Mouse (Mus musculus) forebrain, embryonic 15.5 days (tissue): Measurements from ENCODE around the gene Cartpt. TPM values are rescaled to one million over a fixed set of nuclear protein-coding genes. Genes with fewer than 3 reads are reported as not detected.
"Not testable (repeated sequence)": the region's sequence is repeated elsewhere in the genome, so short reads cannot be mapped to it uniquely, and the experiment has no call there.

Experiments
- ATAC-seq: fragments of 200-750 bp; cut with Nextera tagmentation; replicated peaks from 2 replicates; pipeline ENCODE4 v1.8.0; 2017; ENCODE audit warnings: mild to moderate bottlenecking, moderate TSS enrichment, moderate library complexity
- H3K27ac ChIP-seq: fragments of 300-500 bp; sonication (generic); replicated peaks from 2 replicates; pipeline ENCODE4 v1.5.1; 2015; ENCODE audit warnings: mild to moderate bottlenecking, inconsistent platforms
- H3K27me3 ChIP-seq: fragments of 300-500 bp; sonication (generic); 2 replicates; pipeline ENCODE4 v1.6.1; 2015; ENCODE audit warnings: inconsistent platforms
- H3K36me3 ChIP-seq: fragments of 300-500 bp; sonication (generic); 2 replicates; pipeline ENCODE4 v1.6.1; 2015; ENCODE audit warnings: mild to moderate bottlenecking, inconsistent platforms
- H3K4me1 ChIP-seq: fragments of 300-500 bp; sonication (generic); 2 replicates; pipeline ENCODE4 v1.6.1; 2015; ENCODE audit warnings: inconsistent platforms
- H3K4me2 ChIP-seq: fragments of 300-500 bp; sonication (generic); replicated peaks from 2 replicates; pipeline ENCODE4 v1.6.1; 2015; ENCODE audit warnings: mild to moderate bottlenecking, inconsistent platforms
- H3K4me3 ChIP-seq: fragments of 300-500 bp; sonication (generic); 2 replicates; pipeline ENCODE4 v1.5.1; 2015; ENCODE audit warnings: mild to moderate bottlenecking, inconsistent platforms
- H3K9ac ChIP-seq: fragments of 300-500 bp; sonication (generic); replicated peaks from 2 replicates; pipeline ENCODE4 v1.6.1; 2015; ENCODE audit warnings: mild to moderate bottlenecking, inconsistent platforms
- H3K9me3 ChIP-seq: fragments of 300-500 bp; sonication (generic); 2 replicates; pipeline ENCODE4 v1.6.1; 2016; ENCODE audit warnings: inconsistent platforms
- WGBS: fragments of 180-500 bp; shearing (Covaris S2); methylation state at CpG from one replicate; pipeline ENCODE4 v1.1.7; 2015; ENCODE audit warnings: mixed read lengths; 5-methylcytosine and 5-hydroxymethylcytosine counted together
- polyA plus RNA-seq: library from polyadenylated mRNA; unstranded; fragments of >200 nt; fragmentation: Nextera tagmentation; extraction: Ambion mirVana; gene quantifications from 2 replicates; pipeline ENCODE4 v1.2.1, GENCODE M21; 2015

Gene Cartpt
- polyA plus RNA-seq, 1 experiment from 2014 or later: 3.2 TPM

- 0 out of 2 replicates have a peak, but pooled peaks have one; percentile 8 for ATAC-seq
- Histone ChIP-seq H3K36me3 (no peaks in the 10 kb centered on the region), H3K4me1 (peaks cover 12% of the 10 kb centered on the region), H3K27ac (no peak overlapping the region), H3K4me3 (peak overlapping the region; percentile 39), H3K4me2 (peak overlapping the region; percentile 53), H3K9ac (peak overlapping the region; percentile 31), H3K27me3 (peaks cover 31% of the 10 kb centered on the region), H3K9me3 (no peaks in the 10 kb centered on the region)
- WGBS: 3% methylated on average over 38 of the region's 38 CpGs
Observed at GRCm38 (mm10) chr13:99899670-99900556, 978 bp downstream of the Cartpt start.

GRCm38 (mm10) chr13:99898816-99899215 is 2.1 kb downstream of the Cartpt start:
- H3K4me3 ChIP-seq: no peak overlapping the region
- H3K27me3 ChIP-seq: peaks cover 31% of the 10 kb centered on the region
- no peak overlapping the region for H3K27ac ChIP-seq
- H3K9ac ChIP-seq: no peak overlapping the region
- WGBS: 20% methylated on average over 14 of the region's 14 CpGs
- peaks cover 12% of the 10 kb centered on the region for H3K4me1 ChIP-seq
- H3K36me3 ChIP-seq: no peaks in the 10 kb centered on the region
- H3K4me2 ChIP-seq: no peak overlapping the region
- no peaks in the 10 kb centered on the region for H3K9me3 ChIP-seq
- no peak for ATAC-seq

- Histone ChIP-seq H3K9ac (no peak overlapping the region), H3K4me3 (no peak overlapping the region), H3K9me3 (no peaks in the 10 kb centered on the region), H3K4me2 (no peak overlapping the region), H3K27me3 (no peaks in the 10 kb centered on the region), H3K4me1 (no peaks in the 10 kb centered on the region), H3K27ac (no peak overlapping the region), H3K36me3 (no peaks in the 10 kb centered on the region)
- WGBS: 62% methylated on average over 6 of the region's 6 CpGs
- ATAC-seq: no peak
Observed at GRCm38 (mm10) chr13:99885636-99886035, 15.3 kb downstream of the Cartpt start.

GRCm38 (mm10) chr13:99881774-99882173 is 19.1 kb downstream of the Cartpt start:
- ATAC-seq, H3K4me1 ChIP-seq, H3K36me3 ChIP-seq, H3K27ac ChIP-seq, H3K4me3 ChIP-seq, H3K4me2 ChIP-seq, H3K27me3 ChIP-seq, H3K9me3 ChIP-seq, H3K9ac ChIP-seq: not testable (repeated sequence)
- 83% methylated on average over 8 of the region's 8 CpGs for WGBS

- no peak overlapping the region for H3K4me3 ChIP-seq
Observed at GRCm38 (mm10) chr13:99879696-99880095, 21.2 kb downstream of the Cartpt start.

GRCm38 (mm10) chr13:99872059-99872458 is 28.8 kb downstream of the Cartpt start:
- no peak for ATAC-seq
- H3K9ac ChIP-seq: no peak overlapping the region
- H3K36me3 ChIP-seq: no peaks in the 10 kb centered on the region
- no peak overlapping the region for H3K4me3 ChIP-seq
- H3K27me3 ChIP-seq: no peaks in the 10 kb centered on the region
- no peaks in the 10 kb centered on the region for H3K4me1 ChIP-seq
- no peak overlapping the region for H3K4me2 ChIP-seq
- H3K9me3 ChIP-seq: no peaks in the 10 kb centered on the region
- no peak overlapping the region for H3K27ac ChIP-seq
- 56% methylated on average over 1 of the region's 1 CpGs for WGBS

More at GRCm38 (mm10) chr13:99879696-99880095, 21.2 kb downstream of the Cartpt start:
- no peaks in the 10 kb centered on the region for H3K27me3 ChIP-seq
- H3K4me1 ChIP-seq: no peaks in the 10 kb centered on the region
- H3K9me3 ChIP-seq: no peaks in the 10 kb centered on the region
- 84% methylated on average over 10 of the region's 10 CpGs for WGBS
- no peak overlapping the region for H3K4me2 ChIP-seq
- no peak for ATAC-seq
- H3K36me3 ChIP-seq: no peaks in the 10 kb centered on the region
- H3K9ac ChIP-seq: no peak overlapping the region
- H3K27ac ChIP-seq: no peak overlapping the region

- no peak overlapping the region for H3K9ac ChIP-seq
- no peaks in the 10 kb centered on the region for H3K36me3 ChIP-seq
- no peaks in the 10 kb centered on the region for H3K27me3 ChIP-seq
- H3K4me2 ChIP-seq: no peak overlapping the region
- H3K27ac ChIP-seq: no peak overlapping the region
- no peaks in the 10 kb centered on the region for H3K9me3 ChIP-seq
- no peak for ATAC-seq
- 92% methylated on average over 6 of the region's 6 CpGs for WGBS
- no peaks in the 10 kb centered on the region for H3K4me1 ChIP-seq
- H3K4me3 ChIP-seq: no peak overlapping the region
Observed at GRCm38 (mm10) chr13:99868438-99868837, 32.5 kb downstream of the Cartpt start.

GRCm38 (mm10) chr13:99864331-99864730 is 36.6 kb downstream of the Cartpt start:
- Histone ChIP-seq H3K9ac (no peak overlapping the region), H3K4me2 (no peak overlapping the region), H3K9me3 (no peaks in the 10 kb centered on the region), H3K4me1 (no peaks in the 10 kb centered on the region), H3K4me3 (no peak overlapping the region), H3K27ac (no peak overlapping the region), H3K27me3 (no peaks in the 10 kb centered on the region), H3K36me3 (no peaks in the 10 kb centered on the region)
- WGBS: 91% methylated on average over 5 of the region's 5 CpGs
- ATAC-seq: no peak

- Histone ChIP-seq H3K27ac (no peak overlapping the region), H3K4me3 (no peak overlapping the region), H3K4me2 (no peak overlapping the region), H3K4me1 (no peaks in the 10 kb centered on the region), H3K9ac (no peak overlapping the region), H3K36me3 (no peaks in the 10 kb centered on the region), H3K27me3 (no peaks in the 10 kb centered on the region), H3K9me3 (no peaks in the 10 kb centered on the region)
- 93% methylated on average over 3 of the region's 3 CpGs for WGBS
- ATAC-seq: no peak
Observed at GRCm38 (mm10) chr13:99860670-99861069, 40.2 kb downstream of the Cartpt start.

- 0 out of 2 replicates have a peak, but pooled peaks have one; percentile 23 for ATAC-seq
Observed at GRCm38 (mm10) chr13:99859082-99859481, 41.8 kb downstream of the Cartpt start.

GRCm38 (mm10) chr13:99857879-99858278 is 43.0 kb downstream of the Cartpt start:
- no peak overlapping the region for H3K4me2 ChIP-seq
- no peak overlapping the region for H3K9ac ChIP-seq
- no peak overlapping the region for H3K4me3 ChIP-seq
- no peaks in the 10 kb centered on the region for H3K9me3 ChIP-seq
- H3K27ac ChIP-seq: no peak overlapping the region
- WGBS: 20% methylated on average over 2 of the region's 2 CpGs
- H3K36me3 ChIP-seq: no peaks in the 10 kb centered on the region
- 0 out of 2 replicates have a peak, but pooled peaks have one; percentile 38 for ATAC-seq
- H3K4me1 ChIP-seq: no peaks in the 10 kb centered on the region
- H3K27me3 ChIP-seq: no peaks in the 10 kb centered on the region

More at GRCm38 (mm10) chr13:99859082-99859481, 41.8 kb downstream of the Cartpt start:
- 0% methylated on average over 1 of the region's 1 CpGs for WGBS
- no peak overlapping the region for H3K4me2 ChIP-seq
- no peaks in the 10 kb centered on the region for H3K27me3 ChIP-seq
- no peak overlapping the region for H3K9ac ChIP-seq
- no peak overlapping the region for H3K4me3 ChIP-seq
- no peak overlapping the region for H3K27ac ChIP-seq
- no peaks in the 10 kb centered on the region for H3K36me3 ChIP-seq
- no peaks in the 10 kb centered on the region for H3K4me1 ChIP-seq
- no peaks in the 10 kb centered on the region for H3K9me3 ChIP-seq

GRCm38 (mm10) chr13:99857336-99857735 is 43.6 kb downstream of the Cartpt start:
- no peak overlapping the region for H3K9ac ChIP-seq
- ATAC-seq: no peak
- H3K4me2 ChIP-seq: no peak overlapping the region
- 75% methylated on average over 9 of the region's 9 CpGs for WGBS
- H3K36me3 ChIP-seq: no peaks in the 10 kb centered on the region
- H3K4me3 ChIP-seq: no peak overlapping the region
- no peaks in the 10 kb centered on the region for H3K9me3 ChIP-seq
- no peaks in the 10 kb centered on the region for H3K27me3 ChIP-seq
- H3K27ac ChIP-seq: no peak overlapping the region
- H3K4me1 ChIP-seq: no peaks in the 10 kb centered on the region
